In genomic region chr19:25343657-25344322, GRCm38 (mm10) we compare ENCODE assay signal across 9 mouse cellular contexts.
DNase-seq lines count a peak whose midpoint lies in the region; ATAC-seq and TF ChIP-seq lines count a peak whose summit lies in the region.
"Had no signal": no experiment of that assay in that cellular context is flagged by ENCODE, and none has a peak within 500 bp of the region (broad histone marks: within the 10 kb centered on the region; RNA-seq: fewer than 3 reads in every experiment).

No protein-coding gene starts in this region.

- no peak for TF ChIP-seq CTCF in gastrocnemius, adult 2 months (IDR thresholded peaks at IDR 0.05)
- no peak for TF ChIP-seq CTCF in heart, adult 2 months (IDR thresholded peaks at IDR 0.05)

- intact Hi-C loops in gastrocnemius, adult 2 months (cut with DNase I): no loop called here
- intact Hi-C loops in heart, adult 2 months (cut with DNase I): loop anchor here (5.0 kb wide), 2 partner anchors 59 to 279 kb away; no protein-coding TSS in a partner anchor

- WGBS in heart, adult 2 months: 4% methylated on average over 16 of the region's 16 CpGs

- no peak for ATAC-seq in granulocyte monocyte progenitor cell, adult 5-6 weeks (replicated peaks; ENCODE audit: poor library complexity, severe bottlenecking)

- H3K4me3 ChIP-seq in gastrocnemius, adult 2 months: peak overlapping the region; percentile 37
- peak overlapping the region; percentile 19 for H3K4me3 ChIP-seq in heart, adult 2 months

- H3K9ac ChIP-seq in heart, adult 2 months (ENCODE audit: low read depth, low read length): peak overlapping the region; percentile 33

- no peaks in the 10 kb centered on the region for H3K36me3 ChIP-seq in heart, adult 2 months (ENCODE audit: control insufficient read depth, insufficient read depth, low read length)
- H3K36me3 ChIP-seq: G1E had no signal

- H3K27me3 ChIP-seq in heart, adult 2 months (ENCODE audit: control insufficient read depth, insufficient read depth, low read length): no peaks in the 10 kb centered on the region

- DNase-seq in gastrocnemius, adult 2 months: peak; percentile 49
- DNase-seq in gastrocnemius, adult 8-10 months (ENCODE audit: low spot score in 2 of 2): no peak
- peak; percentile 34 for DNase-seq in NIH3T3 (ENCODE audit: low read depth)
- peak; percentile 57 to 64 for DNase-seq in heart, adult 2 months
- DNase-seq in liver: peak; percentile 55
- peak; percentile 9 for DNase-seq in right cerebral cortex, postnatal 25 days
- DNase-seq in thymus, postnatal 25 days: no peak

- no peak for TF ChIP-seq POLR2A in heart, adult 2 months (IDR thresholded peaks at IDR 0.05; ENCODE audit: insufficient read depth, low read depth, low read length)

- no peaks in the 10 kb centered on the region for H3K79me2 ChIP-seq in heart, adult 2 months (replicated peaks; ENCODE audit: control insufficient read depth, insufficient read depth, low read length)

- no peak for TF ChIP-seq EP300 in heart, adult 2 months (IDR thresholded peaks at IDR 0.05; ENCODE audit: insufficient read depth, low read depth, low read length)

- peaks cover 4% of the 10 kb centered on the region for H3K4me1 ChIP-seq in heart, adult 2 months (ENCODE audit: control insufficient read depth, insufficient read depth, low read length)

- H3K27ac ChIP-seq in gastrocnemius, adult 2 months: peak overlapping the region; percentile 24; the same call in 1 of the 2 replicates
- no peak overlapping the region; the same call in 1 of the 2 replicates for H3K27ac ChIP-seq in heart, adult 2 months

Comparison
In these comparisons a context has a peak if more than half of its experiments do, and no peak if none do; other contexts are left out.
1. DNase-seq: peak in gastrocnemius, adult 2 months (single experiment), NIH3T3 (single experiment), heart, adult 2 months (2 of 2), liver (single experiment) and right cerebral cortex, postnatal 25 days (single experiment); none in gastrocnemius, adult 8-10 months (0 of 2) and thymus, postnatal 25 days (single experiment).